Mouse (Mus musculus): ENCODE data around the gene Thoc3.
"Not testable (repeated sequence)": the region's sequence is repeated elsewhere in the genome, so short reads cannot be mapped to it uniquely, and the experiment has no call there.

Thoc3 gene

DNA sequence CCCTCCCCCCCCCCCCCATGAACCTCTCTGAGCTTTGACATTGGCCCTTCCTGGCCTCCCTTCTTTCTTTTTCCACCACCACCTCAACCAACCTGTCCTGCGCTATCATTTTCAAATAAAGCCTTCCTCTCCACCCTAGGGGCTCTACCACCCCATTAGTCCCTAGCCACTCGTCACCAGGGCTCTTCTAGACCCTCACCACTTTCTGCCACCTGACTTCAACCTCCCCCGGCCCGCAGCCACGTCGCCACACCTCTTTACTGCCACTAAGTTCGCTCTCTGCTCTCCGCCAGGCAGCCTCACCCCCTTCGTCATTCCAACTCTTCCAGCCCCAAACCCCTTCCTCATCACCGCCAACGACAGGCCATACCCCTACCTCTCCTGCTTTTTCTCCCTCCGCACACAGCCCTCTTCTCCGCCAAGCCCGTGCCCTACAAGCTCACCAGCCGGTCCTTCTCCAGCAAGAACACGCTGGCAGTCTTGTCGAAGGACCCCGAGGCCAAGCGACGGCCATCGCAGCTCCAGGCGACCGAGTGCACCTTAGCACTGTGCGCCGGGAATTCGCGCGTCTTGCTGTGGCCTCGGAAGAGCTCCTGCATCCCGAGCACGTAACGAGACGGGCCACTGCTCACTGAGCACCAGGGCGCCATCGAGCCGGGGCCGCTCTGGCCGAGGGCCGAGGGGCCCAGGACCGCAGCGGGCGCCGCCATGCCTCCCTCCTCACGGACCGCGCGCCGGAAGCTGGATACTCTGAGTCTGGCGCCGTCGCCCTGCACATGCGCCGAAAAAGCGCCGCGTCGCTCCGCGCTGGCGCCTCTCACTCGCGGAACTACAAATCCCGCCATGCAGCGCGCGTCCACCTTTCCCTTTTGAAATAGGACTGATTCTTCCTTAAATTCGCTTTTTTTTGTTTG, at the start of gene Thoc3:
Gene Thoc3 (minus strand): TSS at position 752 of the 914 bp plus-strand sequence.
- peak; percentile 80 for DNase-seq (ENCODE audit: low read depth, low spot score)

DNA sequence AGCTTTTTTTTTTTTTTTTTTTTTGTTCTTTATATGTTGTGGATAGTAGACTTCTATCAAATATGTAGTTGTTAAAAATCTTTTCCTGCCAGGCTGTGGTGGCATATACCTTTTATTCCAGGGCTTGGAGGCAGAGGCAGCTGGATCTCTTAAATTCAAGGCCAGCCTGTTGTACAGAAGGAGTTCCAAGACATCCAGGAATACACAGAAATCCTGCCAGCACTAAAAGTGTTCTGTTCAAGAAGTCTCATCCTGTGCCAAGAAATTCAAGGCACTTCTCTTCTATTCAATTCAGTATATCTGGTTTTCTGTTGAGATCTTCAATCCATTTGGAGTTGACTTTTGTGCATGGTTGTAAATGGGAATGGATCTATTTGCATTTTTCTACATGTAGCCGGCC, 37.3 kb upstream of the Thoc3 start:
- DNase-seq (ENCODE audit: low read depth, low spot score): no peak

DNA sequence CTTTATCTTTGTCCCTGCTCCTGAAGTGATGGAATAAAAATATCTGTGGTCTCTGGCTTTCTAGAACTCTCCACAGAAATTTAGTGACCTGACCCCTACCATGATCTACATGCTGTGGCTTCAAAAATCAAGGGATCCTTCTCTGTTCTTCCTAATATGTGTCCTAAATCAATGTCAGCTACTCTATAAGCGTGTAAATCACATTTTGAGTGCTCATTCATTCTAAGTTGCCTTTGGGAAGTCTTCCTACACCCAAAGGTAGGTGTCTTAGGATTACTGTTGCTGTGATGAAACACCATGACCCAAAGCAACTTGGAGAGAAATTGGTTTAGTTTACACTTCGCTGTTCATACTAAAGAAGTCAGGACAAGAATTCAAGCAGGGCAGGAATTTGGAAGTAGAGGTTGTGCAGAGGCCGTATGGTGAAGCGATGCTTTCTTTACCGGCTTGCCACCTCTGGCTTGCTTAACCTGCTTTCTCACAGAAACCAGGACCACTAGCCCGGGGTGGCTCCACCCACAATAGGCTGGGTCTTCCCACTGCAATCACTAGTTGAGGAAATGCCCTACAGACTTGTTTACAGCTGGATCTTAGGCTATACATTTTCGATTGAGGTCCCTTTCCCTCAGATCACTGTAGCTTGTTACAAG, 36.1 kb upstream of the Thoc3 start:
- DNase-seq (ENCODE audit: low read depth, low spot score): no peak

DNA sequence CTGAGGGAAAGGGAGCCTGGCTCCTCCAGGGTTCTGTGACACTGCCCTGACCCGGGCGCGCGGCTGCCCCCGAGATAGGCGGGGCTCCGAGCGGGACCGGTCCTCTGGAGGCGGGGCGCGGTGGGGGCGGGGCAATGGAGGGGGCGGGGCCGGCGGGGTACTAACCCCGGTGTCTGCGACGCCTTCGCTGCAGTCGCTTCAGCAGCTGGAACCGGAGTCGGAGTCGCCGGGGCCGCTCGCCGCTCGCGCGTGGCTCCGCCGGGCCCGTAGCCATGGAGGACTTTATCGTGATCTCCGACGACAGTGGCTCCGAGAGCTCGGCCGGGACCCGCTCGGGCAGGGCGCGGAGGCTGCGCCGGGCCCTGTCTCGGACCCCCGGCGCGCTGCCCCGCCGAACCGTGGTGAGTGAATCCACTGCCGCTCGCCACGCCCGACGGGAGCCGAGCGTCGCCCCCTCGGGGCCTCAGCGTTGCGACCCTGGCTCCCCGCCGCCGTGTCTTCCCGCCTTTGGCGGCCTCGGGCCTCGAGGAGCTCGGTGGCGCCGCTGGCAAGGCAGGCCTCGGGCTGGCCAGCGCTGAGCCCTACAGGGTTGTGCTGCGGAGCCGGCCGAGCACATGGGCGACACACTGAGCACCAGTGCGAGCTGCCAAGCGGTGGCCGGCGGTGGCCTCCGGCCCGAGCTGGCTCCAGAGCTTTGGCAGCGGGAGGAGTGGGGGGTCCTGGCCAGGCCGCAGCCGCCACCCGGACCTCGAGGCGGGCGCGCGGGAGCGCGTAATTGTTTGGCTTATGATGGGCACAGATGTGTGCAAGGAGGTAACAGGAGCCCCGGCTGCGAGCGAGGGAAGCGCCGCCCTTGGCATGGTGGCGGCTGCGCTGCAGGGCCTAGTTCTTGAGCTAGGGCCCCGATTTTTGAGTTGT, 35.2 kb upstream of the Thoc3 start, which contains the start of gene Simc1:
Gene Simc1 (plus strand): TSS at position 176 of the 918 bp plus-strand sequence.
- DNase-seq (ENCODE audit: low read depth, low spot score): peak; percentile 47

DNA sequence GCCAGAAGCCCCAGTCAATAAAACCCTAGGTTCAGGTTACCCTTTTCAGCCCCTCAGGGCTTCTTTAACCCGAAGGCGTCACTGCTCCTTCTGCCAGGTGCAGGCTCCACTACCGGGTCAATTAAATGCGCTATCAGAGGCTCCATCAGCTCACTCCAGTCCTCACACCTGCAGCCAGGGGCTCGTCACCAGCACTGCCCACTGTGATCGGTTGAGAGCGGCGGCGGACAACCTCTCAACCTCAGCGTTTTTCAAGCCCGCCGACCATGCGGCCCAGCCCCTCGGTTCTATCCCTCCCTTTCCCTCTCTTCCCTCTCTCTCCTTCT, 34.6 kb upstream of the Thoc3 start:
- no peak for DNase-seq (ENCODE audit: low read depth, low spot score)

DNA sequence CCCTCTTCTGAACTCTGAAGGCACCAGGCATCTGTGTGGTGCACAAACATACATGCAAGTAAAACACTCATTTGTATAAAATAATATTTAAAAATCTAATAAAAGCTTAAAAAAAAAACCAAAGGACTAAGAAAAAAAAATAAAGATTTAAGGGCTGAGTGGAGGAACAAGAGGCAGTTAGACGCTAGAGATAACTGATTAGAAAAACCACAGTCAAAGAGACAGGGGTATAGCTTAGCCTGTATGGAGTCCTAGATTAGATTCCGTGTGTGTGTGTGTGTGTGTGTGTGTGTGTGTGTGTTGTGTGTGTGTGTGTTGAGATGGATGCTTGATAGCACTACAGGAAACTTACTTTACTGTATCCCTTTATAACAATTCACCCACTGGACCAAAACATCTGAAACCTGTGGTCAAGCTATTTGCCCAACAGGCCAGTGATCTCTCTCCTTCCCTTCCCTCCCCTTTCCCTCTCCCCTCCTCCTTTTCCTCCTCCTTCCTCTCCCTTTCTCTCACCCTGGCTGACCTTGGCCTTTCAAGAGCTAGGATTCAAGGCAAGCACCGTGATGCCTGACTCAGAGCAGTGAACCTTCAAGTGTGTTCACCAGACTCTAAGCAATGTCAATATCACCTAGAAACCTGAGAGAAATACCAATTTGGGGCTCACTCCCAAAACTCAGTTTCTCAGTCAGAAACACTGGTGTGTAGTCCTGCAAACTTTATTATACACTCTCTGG, 33.5 kb upstream of the Thoc3 start:
- DNase-seq (ENCODE audit: low read depth, low spot score): no peak

DNA sequence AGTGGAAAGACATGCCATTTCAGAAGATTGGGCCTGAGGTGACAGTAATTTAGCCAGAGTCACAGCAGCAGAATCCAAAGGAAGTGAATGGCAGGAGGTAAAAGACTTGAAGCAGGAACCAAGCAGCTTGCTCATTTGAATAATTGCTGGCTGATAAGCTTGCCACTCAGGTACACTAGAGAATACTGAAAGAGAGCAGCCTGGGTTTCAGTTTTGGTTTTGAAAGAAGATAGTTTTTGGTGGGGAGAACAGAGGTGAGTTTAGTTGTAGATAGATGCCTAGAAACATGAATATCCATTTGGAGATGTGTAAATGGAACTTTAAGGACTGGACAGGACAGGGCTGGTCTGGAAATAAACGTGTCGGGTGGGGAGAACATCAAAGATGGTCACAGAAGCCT, 32.7 kb upstream of the Thoc3 start:
- no peak for DNase-seq (ENCODE audit: low read depth, low spot score)

DNA sequence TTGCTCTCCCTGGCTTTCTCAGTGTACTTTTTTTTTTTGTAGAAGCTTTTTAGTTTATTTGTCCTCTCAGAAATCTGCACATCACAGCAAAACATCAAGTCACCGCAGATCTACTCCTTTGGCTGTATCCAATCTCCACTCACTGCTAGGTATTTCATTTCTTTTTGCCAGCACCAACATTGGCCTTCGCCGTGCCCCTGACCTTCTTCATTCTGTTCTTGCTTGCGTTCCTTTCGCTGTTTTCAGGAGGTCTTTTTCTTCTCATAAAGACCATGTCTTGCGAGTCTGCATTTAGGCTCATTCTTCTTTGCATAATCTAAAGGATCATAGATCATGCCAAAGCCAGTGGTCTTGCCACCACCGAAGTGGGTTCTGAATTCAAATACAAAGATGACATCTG, 30.9 kb upstream of the Thoc3 start:
- not testable (repeated sequence) for DNase-seq (ENCODE audit: low read depth, low spot score)

DNA sequence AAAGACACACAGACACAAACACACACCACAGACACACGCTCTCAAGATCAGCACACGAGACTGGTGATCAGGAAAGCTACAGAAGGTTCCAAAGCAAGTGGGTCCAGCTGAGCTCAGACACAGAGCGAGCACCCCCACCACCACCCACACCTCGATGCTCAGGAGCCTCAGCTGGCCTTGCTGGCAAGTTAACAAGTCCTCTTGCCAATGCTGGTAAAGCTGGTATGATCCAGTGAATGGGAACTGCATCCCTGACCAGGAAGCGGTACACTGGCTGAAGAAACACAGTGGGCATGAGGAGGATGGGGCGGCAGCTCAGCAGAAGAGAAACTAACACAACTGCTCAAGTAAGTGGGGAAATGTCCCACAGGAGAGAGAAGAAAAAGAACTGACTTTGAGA, 22.7 kb upstream of the Thoc3 start:
- DNase-seq (ENCODE audit: low read depth, low spot score): no peak

DNA sequence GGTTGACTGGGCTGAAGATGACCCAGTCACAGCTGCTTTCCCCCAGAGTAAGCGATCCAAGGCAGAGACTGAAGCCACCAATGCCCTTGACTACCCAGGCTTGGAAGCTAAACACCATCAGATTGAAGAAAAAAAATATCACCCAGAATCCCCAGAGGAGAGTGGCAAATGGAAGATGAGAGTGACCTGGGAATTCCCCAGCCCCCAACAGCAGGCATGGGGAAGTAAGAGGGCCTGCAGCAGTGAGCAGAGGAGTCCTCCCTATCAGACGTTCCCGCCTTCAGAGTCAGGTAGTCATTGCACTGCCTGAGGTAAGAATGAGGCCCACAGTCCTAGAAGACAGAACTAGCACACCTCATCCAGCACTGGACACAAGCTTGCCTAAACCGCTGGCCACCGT, 21.8 kb upstream of the Thoc3 start:
- DNase-seq (ENCODE audit: low read depth, low spot score): no peak

DNA sequence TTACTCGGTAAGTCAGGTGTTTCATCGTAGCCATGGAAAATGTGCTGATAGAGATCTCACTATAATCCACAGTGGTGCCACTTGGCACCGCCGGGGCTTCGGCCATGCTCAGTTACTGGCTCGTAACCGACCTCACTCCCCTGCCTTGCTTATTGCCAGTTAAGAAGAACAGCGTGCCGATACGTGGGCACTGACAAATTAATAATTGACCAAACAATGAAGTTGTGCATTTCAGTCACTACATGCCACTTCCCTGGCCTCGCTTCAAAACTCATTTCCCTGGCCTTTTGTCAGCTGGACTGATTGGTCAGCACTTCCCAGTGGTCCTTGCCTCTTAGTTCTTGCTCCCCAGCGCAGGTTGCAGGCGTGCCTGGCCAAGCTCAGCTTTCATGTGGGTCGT, 12.8 kb upstream of the Thoc3 start:
- DNase-seq (ENCODE audit: low read depth, low spot score): no peak

DNA sequence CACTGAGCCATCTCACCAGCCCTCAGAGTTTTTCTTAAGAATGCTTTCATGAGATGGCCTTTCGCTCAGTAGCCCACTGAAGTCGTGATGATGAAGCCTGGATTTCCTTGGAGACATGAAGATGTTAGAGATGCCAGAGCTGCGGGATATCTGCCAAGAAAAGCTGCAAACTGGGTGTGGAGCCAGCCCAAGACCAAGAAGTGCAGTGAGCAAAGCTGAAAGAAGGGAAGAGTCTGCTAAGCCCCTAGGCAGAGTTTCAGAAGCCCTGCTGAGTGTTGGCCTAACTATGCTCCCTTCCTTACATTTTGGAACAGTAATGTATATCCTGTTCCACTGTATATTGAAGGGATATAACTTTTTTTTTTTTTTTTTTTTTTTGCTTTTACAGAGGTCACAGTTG, 10.6 kb upstream of the Thoc3 start:
- DNase-seq (ENCODE audit: low read depth, low spot score): no peak

DNA sequence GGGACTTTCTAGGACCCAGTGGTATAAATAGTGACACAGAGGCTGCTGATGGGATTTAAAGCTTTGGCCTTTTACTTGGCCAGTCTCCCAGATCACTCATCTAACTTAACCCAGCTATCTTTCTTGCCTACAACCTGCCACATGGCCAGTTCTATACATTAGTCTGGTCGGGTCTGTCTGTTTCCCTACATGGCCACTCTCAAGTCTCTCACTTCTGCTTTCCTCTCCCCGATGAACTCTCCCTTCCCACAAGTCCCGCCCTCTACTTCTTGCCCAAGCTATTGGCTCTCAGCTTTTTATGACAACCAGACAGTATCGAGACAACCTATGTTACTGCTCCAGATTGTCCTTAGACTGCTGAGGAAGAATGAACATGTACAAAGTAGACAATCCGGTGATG, 7.1 kb upstream of the Thoc3 start:
- no peak for DNase-seq (ENCODE audit: low read depth, low spot score)

DNA sequence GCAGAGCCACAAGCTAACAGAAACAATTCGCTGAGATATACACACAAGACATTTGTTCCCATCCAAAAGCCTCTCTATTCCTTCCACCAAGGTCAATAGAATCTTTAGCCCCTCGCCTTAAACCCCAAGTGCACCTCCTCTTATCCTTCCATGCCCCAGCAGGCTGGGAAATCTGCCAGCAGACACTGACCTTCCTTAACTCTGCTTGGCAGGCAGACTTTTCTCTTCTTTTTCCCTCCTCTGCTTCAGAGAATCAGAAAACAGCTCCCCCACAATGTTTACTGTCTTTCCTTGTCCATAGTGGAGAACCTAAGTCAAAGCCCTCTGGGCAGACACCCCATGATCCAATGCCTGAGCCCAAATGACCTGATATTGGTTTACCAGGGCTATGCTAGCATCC, 6.3 kb upstream of the Thoc3 start:
- no peak for DNase-seq (ENCODE audit: low read depth, low spot score)

DNA sequence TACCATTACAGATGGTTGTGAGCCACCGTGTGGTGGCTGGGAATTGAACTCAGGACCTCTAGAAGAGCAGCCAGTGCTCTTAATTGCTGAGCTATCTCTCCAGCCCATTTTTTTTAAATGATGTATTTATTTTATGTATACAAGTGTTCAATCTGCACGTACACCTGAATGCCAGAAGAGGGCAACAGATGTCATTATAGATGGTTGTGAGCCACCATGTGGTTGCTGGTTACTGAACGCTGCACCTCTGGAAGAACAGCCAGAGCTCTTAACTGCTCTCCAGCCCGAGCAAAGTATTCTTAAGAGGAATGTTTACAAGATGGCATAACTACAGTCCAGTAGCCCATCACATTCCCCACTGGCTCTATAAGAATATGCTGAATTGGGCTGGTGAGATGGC, 3.3 kb upstream of the Thoc3 start:
- DNase-seq (ENCODE audit: low read depth, low spot score): no peak

DNA sequence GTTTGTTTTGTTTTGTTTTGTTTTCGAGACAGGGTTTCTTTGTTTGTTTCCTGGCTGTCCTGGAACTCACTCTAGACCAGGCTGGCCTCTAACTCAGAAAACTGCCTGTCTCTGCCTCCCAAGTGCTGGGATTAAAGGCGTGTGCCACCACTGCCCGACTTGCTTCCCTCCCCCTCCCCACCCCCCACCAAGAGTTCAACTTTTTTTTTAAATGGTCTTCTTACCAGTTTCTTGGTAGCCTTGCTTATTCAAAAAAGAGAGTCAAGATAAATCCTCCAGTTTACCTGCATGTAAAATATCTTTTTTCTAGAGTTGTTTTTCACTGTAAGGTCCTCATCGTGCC, 334 bp upstream of the Thoc3 start:
- DNase-seq (ENCODE audit: low read depth, low spot score): no peak

DNA sequence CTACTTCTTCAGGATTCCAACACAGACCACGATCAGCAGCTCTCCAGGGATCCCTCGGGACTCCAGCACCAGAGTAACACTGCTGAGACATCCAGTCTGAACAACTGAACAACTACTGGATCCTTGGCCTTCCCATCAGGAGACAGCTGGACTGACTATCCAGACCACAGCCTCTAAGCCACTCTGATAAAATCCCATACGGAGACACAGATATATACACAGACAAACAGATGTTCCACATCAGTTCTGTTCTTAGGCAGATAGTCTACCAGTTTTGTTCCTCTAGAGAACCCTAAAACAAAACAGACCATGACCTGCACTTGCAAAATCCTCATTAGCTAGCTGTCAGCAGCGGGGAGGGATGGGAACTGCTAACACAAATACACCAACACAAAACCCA, 9.4 kb downstream of the Thoc3 start:
- no peak for DNase-seq (ENCODE audit: low read depth, low spot score)

DNA sequence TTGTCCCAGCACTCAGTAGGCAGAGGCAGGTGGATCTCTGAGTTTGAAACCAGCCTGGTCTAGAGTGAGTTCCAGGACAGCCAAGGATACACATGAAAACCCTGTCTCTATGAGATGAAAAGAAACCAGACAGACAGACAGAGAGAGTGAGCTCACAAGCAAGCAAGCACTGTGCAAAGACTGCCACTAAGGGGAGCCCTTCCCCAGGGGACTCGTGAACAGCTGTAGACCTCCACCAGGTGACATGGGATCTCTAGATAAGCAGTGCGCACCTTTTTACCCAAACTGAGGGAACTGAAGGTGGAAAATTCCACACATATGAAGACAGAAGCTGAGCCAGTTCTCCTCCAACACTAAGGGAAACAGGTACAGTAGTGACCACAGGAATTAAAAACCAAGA, 11.6 kb downstream of the Thoc3 start:
- DNase-seq (ENCODE audit: low read depth, low spot score): no peak

DNA sequence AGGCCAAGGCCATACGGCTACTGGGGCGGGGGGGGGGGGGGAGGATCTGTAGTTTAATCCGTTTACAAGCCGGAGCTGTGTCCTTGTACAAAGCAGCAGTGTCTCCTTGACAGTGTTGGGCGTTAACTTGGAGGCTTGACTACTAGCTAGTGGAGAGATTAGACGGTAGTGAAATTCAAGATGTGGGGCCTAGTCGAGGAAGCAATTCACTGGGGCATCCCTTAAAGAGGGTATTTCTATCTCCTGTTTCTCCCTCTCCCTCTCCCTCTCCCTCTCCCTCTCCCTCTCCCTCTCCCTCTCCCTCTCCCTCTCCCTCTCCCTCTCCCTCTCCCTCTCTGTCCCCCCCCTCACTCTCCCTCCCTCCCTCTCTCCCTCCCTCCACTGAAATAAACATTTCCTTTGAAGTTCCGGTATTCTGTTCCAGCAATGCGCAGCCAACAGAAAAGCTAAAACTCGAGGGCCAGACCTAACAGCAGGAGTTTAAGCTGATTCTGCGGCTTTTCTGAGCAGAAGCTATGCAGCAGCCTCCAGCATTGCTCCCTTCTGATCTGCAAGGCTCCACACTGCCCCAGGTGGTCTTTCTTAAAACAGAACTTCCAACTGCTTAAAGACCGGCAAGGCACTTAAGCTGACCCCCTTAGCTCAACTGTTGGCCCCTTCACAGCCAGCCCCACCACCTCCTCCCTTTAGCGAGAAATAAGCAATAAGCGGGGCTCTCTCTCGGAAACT, 21.0 kb downstream of the Thoc3 start:
- peak; percentile 47 for DNase-seq (ENCODE audit: low read depth, low spot score)

DNA sequence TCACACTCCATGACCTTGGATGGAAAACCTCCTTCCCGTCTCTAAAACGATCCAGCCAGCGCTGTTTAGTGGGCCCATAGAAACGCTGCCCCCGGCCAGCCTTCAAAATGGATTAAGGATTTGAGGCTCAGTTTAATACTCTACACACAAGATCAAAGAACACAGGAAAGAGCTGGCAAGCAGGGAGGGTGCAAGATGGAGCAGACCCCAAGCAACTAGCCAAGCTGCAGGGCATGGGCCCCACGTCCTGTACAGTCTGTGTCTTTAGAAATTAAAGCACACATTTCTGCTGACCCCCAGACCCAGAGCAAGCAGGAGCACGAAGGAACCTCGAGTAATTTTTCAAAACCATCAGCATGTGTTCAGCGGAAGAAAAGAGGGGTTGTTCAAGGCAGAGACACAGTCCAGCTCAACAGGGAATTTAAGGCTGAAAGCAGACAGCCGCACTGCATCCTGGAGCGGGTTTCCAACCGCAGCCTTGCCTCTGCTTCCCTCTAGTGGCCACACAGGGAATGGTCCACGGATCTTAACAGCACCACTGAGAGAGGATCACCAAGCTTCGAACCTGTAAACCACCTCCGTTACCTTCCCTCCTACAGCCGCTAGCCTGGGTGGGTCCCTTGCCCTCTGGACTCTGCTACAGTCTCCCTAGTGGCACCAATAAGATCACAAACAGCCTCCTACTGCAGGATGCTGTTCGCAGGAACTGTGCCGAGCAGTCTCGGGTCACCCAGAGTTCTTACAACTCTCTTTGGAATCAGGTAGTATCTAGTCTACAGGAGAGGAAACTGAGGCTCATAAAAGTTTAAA, 21.8 kb downstream of the Thoc3 start:
- peak; percentile 70 for DNase-seq (ENCODE audit: low read depth, low spot score)
